Mouse (Mus musculus) small intestine, adult 2 months (tissue): ENCODE data around the gene Atg9a.

ENCODE experiments used
- CTCF ChIP-seq: fragments of 200-500 bp; IDR thresholded peaks from 2 replicates; pipeline ENCODE4 v1.5.1; 2012; ENCODE audit warnings: low read depth, mild to moderate bottlenecking, control low read depth, inconsistent platforms, low read length, moderate library complexity, mixed read lengths; ENCODE audit not compliant: insufficient replicate concordance, insufficient read length; ENCODE audit errors: extremely low read depth
- POLR2A ChIP-seq: fragments of 200-500 bp; IDR thresholded peaks from 2 replicates; pipeline ENCODE4 v1.6.1; 2012; ENCODE audit warnings: low read depth, mild to moderate bottlenecking, control low read depth, inconsistent platforms, low read length, moderate library complexity

DNA sequence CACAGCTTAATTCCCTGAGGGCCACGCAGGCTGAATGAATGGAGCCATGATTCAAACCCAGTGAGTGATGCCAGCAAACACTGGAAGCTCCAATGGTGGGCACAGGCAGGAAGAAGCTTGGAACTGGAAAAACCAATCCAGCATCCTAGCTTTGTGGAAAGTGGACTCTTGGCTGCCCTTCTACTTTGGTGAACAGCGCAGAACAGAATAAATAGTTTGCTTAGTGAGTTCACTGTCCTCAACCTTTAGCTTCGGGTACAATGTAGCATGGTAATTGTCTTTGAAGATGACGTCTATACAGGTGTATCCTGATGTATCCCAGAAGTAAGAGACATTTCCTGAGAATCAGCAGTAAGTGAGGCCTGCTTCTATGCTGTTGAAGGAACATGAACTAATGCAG lies 43.3 kb downstream of the Atg9a start:
- TF ChIP-seq CTCF, result no peak
- TF ChIP-seq POLR2A, result no peak
